Mouse (Mus musculus): ENCODE results near the gene Gpa33. TPM values are rescaled to one million over a fixed set of nuclear protein-coding genes. Genes with fewer than 3 reads are reported as not detected.

The Gpa33 gene
- polyA plus RNA-seq (2011; ENCODE audit: insufficient read depth, insufficient read length, low read depth, missing spikeins) = 49.6 and 55.9 TPM in 2 replicates

GRCm38 (mm10) chr1:166130224-166130860 is at the start of gene Gpa33:
Gpa33 (plus strand) TSS chr1:166130238.
- H3K4me1 ChIP-seq (ENCODE audit: control insufficient read depth, insufficient read depth, low read length) = peaks cover 3% of the 10 kb centered on the region
- peak within 1 kb of the TSS; percentile 75 for H3K4me3 ChIP-seq (ENCODE audit: low read depth, low read length)
- peak within 1 kb of the TSS; percentile 98 for H3K27ac ChIP-seq (ENCODE audit: insufficient read depth, low read length)
- no peaks in the 10 kb centered on the region for H3K36me3 ChIP-seq (ENCODE audit: control insufficient read depth, insufficient read depth, low read length, poor library complexity, severe bottlenecking)
- H3K27me3 ChIP-seq (ENCODE audit: control insufficient read depth, insufficient read depth, low read length, poor library complexity, severe bottlenecking) = no peaks in the 10 kb centered on the region
- peaks cover 4% of the 10 kb centered on the region for H3K9me3 ChIP-seq (replicated peaks; ENCODE audit: control insufficient read depth, insufficient read depth, low read length, poor library complexity, severe bottlenecking)
- TF ChIP-seq CTCF (IDR thresholded peaks at IDR 0.05; ENCODE audit: low read depth, low read length) = no peak
- peak; percentile 33 for TF ChIP-seq POLR2A (IDR thresholded peaks at IDR 0.05; ENCODE audit: insufficient read depth, low read length)
- H3K9ac ChIP-seq (ENCODE audit: low read depth, poor library complexity, severe bottlenecking) = peak within 1 kb of the TSS; percentile 30

GRCm38 (mm10) chr1:166088446-166089170 is 41.4 kb upstream of the Gpa33 start:
- Histone ChIP-seq H3K9ac (ENCODE audit: low read depth, poor library complexity, severe bottlenecking) (no peak overlapping the region), H3K36me3 (ENCODE audit: control insufficient read depth, insufficient read depth, low read length, poor library complexity, severe bottlenecking) (no peaks in the 10 kb centered on the region), H3K4me3 (ENCODE audit: low read depth, low read length) (no peak overlapping the region), H3K27me3 (ENCODE audit: control insufficient read depth, insufficient read depth, low read length, poor library complexity, severe bottlenecking) (no peaks in the 10 kb centered on the region), H3K4me1 (ENCODE audit: control insufficient read depth, insufficient read depth, low read length) (no peaks in the 10 kb centered on the region), H3K9me3 (replicated peaks; ENCODE audit: control insufficient read depth, insufficient read depth, low read length, poor library complexity, severe bottlenecking) (no peaks in the 10 kb centered on the region), H3K27ac (ENCODE audit: insufficient read depth, low read length) (no peak overlapping the region)
- TF ChIP-seq CTCF (IDR thresholded peaks at IDR 0.05; ENCODE audit: low read depth, low read length) (no peak), EP300 (IDR thresholded peaks at IDR 0.05; ENCODE audit: insufficient read depth, low read depth, low read length) (no peak), POLR2A (IDR thresholded peaks at IDR 0.05; ENCODE audit: insufficient read depth, low read length) (no peak)

- H3K36me3 ChIP-seq (ENCODE audit: control insufficient read depth, insufficient read depth, low read length, poor library complexity, severe bottlenecking) = no peaks in the 10 kb centered on the region
- H3K4me3 ChIP-seq (ENCODE audit: low read depth, low read length) = no peak overlapping the region
- H3K4me1 ChIP-seq (ENCODE audit: control insufficient read depth, insufficient read depth, low read length) = no peaks in the 10 kb centered on the region
- no peaks in the 10 kb centered on the region for H3K9me3 ChIP-seq (replicated peaks; ENCODE audit: control insufficient read depth, insufficient read depth, low read length, poor library complexity, severe bottlenecking)
- H3K27me3 ChIP-seq (ENCODE audit: control insufficient read depth, insufficient read depth, low read length, poor library complexity, severe bottlenecking) = no peaks in the 10 kb centered on the region
- H3K27ac ChIP-seq (ENCODE audit: insufficient read depth, low read length) = no peak overlapping the region
- H3K9ac ChIP-seq (ENCODE audit: low read depth, poor library complexity, severe bottlenecking) = no peak overlapping the region
- TF ChIP-seq CTCF (IDR thresholded peaks at IDR 0.05; ENCODE audit: low read depth, low read length) (no peak), POLR2A (IDR thresholded peaks at IDR 0.05; ENCODE audit: insufficient read depth, low read length) (no peak), EP300 (IDR thresholded peaks at IDR 0.05; ENCODE audit: insufficient read depth, low read depth, low read length) (no peak)
Measured at GRCm38 (mm10) chr1:166089337-166089736, 40.7 kb upstream of the Gpa33 start.

GRCm38 (mm10) chr1:166089739-166090138 is 40.3 kb upstream of the Gpa33 start:
- Histone ChIP-seq H3K27ac (ENCODE audit: insufficient read depth, low read length) (no peak overlapping the region), H3K9ac (ENCODE audit: low read depth, poor library complexity, severe bottlenecking) (no peak overlapping the region), H3K9me3 (replicated peaks; ENCODE audit: control insufficient read depth, insufficient read depth, low read length, poor library complexity, severe bottlenecking) (no peaks in the 10 kb centered on the region), H3K27me3 (ENCODE audit: control insufficient read depth, insufficient read depth, low read length, poor library complexity, severe bottlenecking) (no peaks in the 10 kb centered on the region), H3K36me3 (ENCODE audit: control insufficient read depth, insufficient read depth, low read length, poor library complexity, severe bottlenecking) (no peaks in the 10 kb centered on the region), H3K4me1 (ENCODE audit: control insufficient read depth, insufficient read depth, low read length) (no peaks in the 10 kb centered on the region), H3K4me3 (ENCODE audit: low read depth, low read length) (no peak overlapping the region)
- no peak for TF ChIP-seq POLR2A (IDR thresholded peaks at IDR 0.05; ENCODE audit: insufficient read depth, low read length)
- no peak for TF ChIP-seq EP300 (IDR thresholded peaks at IDR 0.05; ENCODE audit: insufficient read depth, low read depth, low read length)
- TF ChIP-seq CTCF (IDR thresholded peaks at IDR 0.05; ENCODE audit: low read depth, low read length) = no peak

GRCm38 (mm10) chr1:166090306-166090705 is 39.7 kb upstream of the Gpa33 start:
- no peak for TF ChIP-seq EP300 (IDR thresholded peaks at IDR 0.05; ENCODE audit: insufficient read depth, low read depth, low read length)
- no peak for TF ChIP-seq CTCF (IDR thresholded peaks at IDR 0.05; ENCODE audit: low read depth, low read length)
- TF ChIP-seq POLR2A (IDR thresholded peaks at IDR 0.05; ENCODE audit: insufficient read depth, low read length) = no peak
- H3K4me3 ChIP-seq (ENCODE audit: low read depth, low read length) = no peak overlapping the region
- no peak overlapping the region for H3K27ac ChIP-seq (ENCODE audit: insufficient read depth, low read length)

GRCm38 (mm10) chr1:166094462-166094861 is 35.6 kb upstream of the Gpa33 start:
- H3K9ac ChIP-seq (ENCODE audit: low read depth, poor library complexity, severe bottlenecking) = no peak overlapping the region
- no peak overlapping the region for H3K4me3 ChIP-seq (ENCODE audit: low read depth, low read length)
- H3K36me3 ChIP-seq (ENCODE audit: control insufficient read depth, insufficient read depth, low read length, poor library complexity, severe bottlenecking) = peaks cover 3% of the 10 kb centered on the region; the same call in 1 of the 2 replicates
- no peaks in the 10 kb centered on the region for H3K4me1 ChIP-seq (ENCODE audit: control insufficient read depth, insufficient read depth, low read length)
- no peak overlapping the region for H3K27ac ChIP-seq (ENCODE audit: insufficient read depth, low read length)
- no peaks in the 10 kb centered on the region for H3K27me3 ChIP-seq (ENCODE audit: control insufficient read depth, insufficient read depth, low read length, poor library complexity, severe bottlenecking)
- peaks cover 21% of the 10 kb centered on the region for H3K9me3 ChIP-seq (replicated peaks; ENCODE audit: control insufficient read depth, insufficient read depth, low read length, poor library complexity, severe bottlenecking)
- no peak for TF ChIP-seq EP300 (IDR thresholded peaks at IDR 0.05; ENCODE audit: insufficient read depth, low read depth, low read length)
- no peak for TF ChIP-seq POLR2A (IDR thresholded peaks at IDR 0.05; ENCODE audit: insufficient read depth, low read length)
- TF ChIP-seq CTCF (IDR thresholded peaks at IDR 0.05; ENCODE audit: low read depth, low read length) = no peak

More at GRCm38 (mm10) chr1:166090306-166090705, 39.7 kb upstream of the Gpa33 start:
- H3K4me1 ChIP-seq (ENCODE audit: control insufficient read depth, insufficient read depth, low read length) = no peaks in the 10 kb centered on the region
- H3K27me3 ChIP-seq (ENCODE audit: control insufficient read depth, insufficient read depth, low read length, poor library complexity, severe bottlenecking) = no peaks in the 10 kb centered on the region
- H3K9ac ChIP-seq (ENCODE audit: low read depth, poor library complexity, severe bottlenecking) = no peak overlapping the region
- no peaks in the 10 kb centered on the region for H3K36me3 ChIP-seq (ENCODE audit: control insufficient read depth, insufficient read depth, low read length, poor library complexity, severe bottlenecking)
- no peaks in the 10 kb centered on the region for H3K9me3 ChIP-seq (replicated peaks; ENCODE audit: control insufficient read depth, insufficient read depth, low read length, poor library complexity, severe bottlenecking)

Measured in ES-Bruce4 (cell line).